In the genomic region with DNA sequence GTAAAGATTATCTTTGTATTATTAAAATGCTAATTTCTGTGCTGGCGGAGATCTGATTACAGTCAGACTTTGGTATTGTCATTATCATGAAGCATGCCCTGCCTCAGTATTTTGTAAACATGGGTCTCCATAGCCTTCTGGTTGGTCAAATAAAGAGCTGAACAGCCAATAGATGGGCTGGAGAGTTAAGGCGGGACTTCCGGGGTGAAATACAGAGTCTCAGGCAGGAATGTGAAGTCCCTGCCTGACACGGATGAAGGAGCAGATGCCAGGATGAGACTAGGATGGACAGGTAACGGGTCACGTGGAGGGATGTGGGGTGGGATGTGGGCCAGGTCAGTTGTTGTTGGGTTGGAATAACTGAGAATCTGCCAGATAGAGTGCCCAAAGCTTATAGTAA, we compare ENCODE assay signal across 8 mouse cellular contexts. TPM values are rescaled to one million over a fixed set of nuclear protein-coding genes. Genes with fewer than 3 reads are reported as not detected.
DNase-seq lines count a peak whose midpoint lies in the region; ATAC-seq and TF ChIP-seq lines count a peak whose summit lies in the region.

TSS of gene Atg4b (plus strand) at position 211 of the 400 bp plus-strand sequence.

- no peak within 1 kb of the TSS for H3K4me3 ChIP-seq in G1E (ENCODE audit: low read depth, low read length)
- no peak within 1 kb of the TSS for H3K4me3 ChIP-seq in forebrain, embryonic 11.5 days (ENCODE audit: low read depth, low read length)
- no peak within 1 kb of the TSS for H3K4me3 ChIP-seq in limb, embryonic 14.5 days (replicated peaks; ENCODE audit: low read length)
- H3K4me3 ChIP-seq in stomach, embryonic 14.5 days (ENCODE audit: low read depth, low read length) = no peak within 1 kb of the TSS

- no peaks in the 10 kb centered on the region for H3K27me3 ChIP-seq in G1E (ENCODE audit: insufficient read depth, low read length)
- H3K27me3 ChIP-seq in forebrain, embryonic 11.5 days (ENCODE audit: control insufficient read depth, insufficient read depth, low read length) = no peaks in the 10 kb centered on the region
- no peaks in the 10 kb centered on the region for H3K27me3 ChIP-seq in limb, embryonic 14.5 days (ENCODE audit: control insufficient read depth, insufficient read depth, low read length)
- H3K27me3 ChIP-seq in stomach, embryonic 14.5 days (ENCODE audit: control insufficient read depth, insufficient read depth, low read length) = no peaks in the 10 kb centered on the region

- no peaks in the 10 kb centered on the region for H3K9me3 ChIP-seq in G1E (replicated peaks)
- H3K9me3 ChIP-seq in forebrain, embryonic 11.5 days (ENCODE audit: control insufficient read depth, low read length) = no peaks in the 10 kb centered on the region
- no peaks in the 10 kb centered on the region for H3K9me3 ChIP-seq in limb, embryonic 14.5 days (ENCODE audit: control insufficient read depth, low read length)
- H3K9me3 ChIP-seq in stomach, embryonic 14.5 days (ENCODE audit: control insufficient read depth, low read depth, low read length) = no peaks in the 10 kb centered on the region

- H3K36me3 ChIP-seq in G1E (replicated peaks) = peaks cover 43% of the 10 kb centered on the region
- peaks cover 2% of the 10 kb centered on the region; the same call in 1 of the 2 replicates for H3K36me3 ChIP-seq in forebrain, embryonic 11.5 days (ENCODE audit: control insufficient read depth, insufficient read depth, low read length)
- peaks cover 28% of the 10 kb centered on the region for H3K36me3 ChIP-seq in limb, embryonic 14.5 days (ENCODE audit: control insufficient read depth, insufficient read depth, low read length)
- peaks cover 18% of the 10 kb centered on the region for H3K36me3 ChIP-seq in stomach, embryonic 14.5 days (ENCODE audit: control insufficient read depth, insufficient read depth, low read length)

- no peak for DNase-seq in frontal cortex, adult 2 months (ENCODE audit: extremely low spot score in 1 of 2, low spot score in 1 of 2)
- no peak for DNase-seq in G1E (ENCODE audit: low spot score)
- no peak for DNase-seq in forebrain, embryonic 11.5 days (ENCODE audit: low spot score)
- DNase-seq in heart, postnatal 4 days = no peak
- DNase-seq in limb, embryonic 14.5 days (ENCODE audit: low spot score) = no peak
- DNase-seq in right cerebral cortex, postnatal 10 days (ENCODE audit: low spot score in 2 of 2) = no peak

- TF ChIP-seq CTCF in G1E (IDR thresholded peaks at IDR 0.05; ENCODE audit: low read depth, low read length) = no peak

- H3K27ac ChIP-seq in forebrain, embryonic 11.5 days (ENCODE audit: low read depth, low read length) = no peak within 1 kb of the TSS
- no peak within 1 kb of the TSS for H3K27ac ChIP-seq in limb, embryonic 14.5 days (replicated peaks; ENCODE audit: low read depth, low read length)
- H3K27ac ChIP-seq in stomach, embryonic 14.5 days (ENCODE audit: low read length) = no peak within 1 kb of the TSS

- H3K4me2 ChIP-seq in forebrain, embryonic 11.5 days (ENCODE audit: low read depth, low read length, severe bottlenecking) = no peak within 1 kb of the TSS
- H3K4me2 ChIP-seq in limb, embryonic 14.5 days (replicated peaks; ENCODE audit: low read depth, low read length, severe bottlenecking) = no peak within 1 kb of the TSS
- H3K4me2 ChIP-seq in stomach, embryonic 14.5 days (replicated peaks; ENCODE audit: low read depth, low read length) = no peak within 1 kb of the TSS

- no peak within 1 kb of the TSS for H3K9ac ChIP-seq in forebrain, embryonic 11.5 days (ENCODE audit: low read length)
- H3K9ac ChIP-seq in limb, embryonic 14.5 days (ENCODE audit: low read depth, low read length, severe bottlenecking) = no peak within 1 kb of the TSS
- H3K9ac ChIP-seq in stomach, embryonic 14.5 days (replicated peaks; ENCODE audit: low read depth, low read length) = no peak within 1 kb of the TSS

- ATAC-seq in frontal cortex, adult (ENCODE audit: low TSS enrichment) = no peak
- ATAC-seq in G1E (ENCODE audit: extremely low read depth, insufficient number of reproducible peaks, low FRiP score, poor library complexity, severe bottlenecking) = no peak
- no peak for ATAC-seq in forebrain, embryonic 11.5 days (replicated peaks; ENCODE audit: low FRiP score)
- ATAC-seq in limb, embryonic 14.5 days (ENCODE audit: low FRiP score, low read depth) = no peak
- no peak for ATAC-seq in stomach, embryonic 14.5 days (ENCODE audit: insufficient number of reproducible peaks, insufficient read depth, low FRiP score, low read depth)

- peaks cover 34% of the 10 kb centered on the region for H3K4me1 ChIP-seq in G1E (ENCODE audit: insufficient read depth, low read depth, low read length)
- peaks cover 4% of the 10 kb centered on the region; the same call in 1 of the 2 replicates for H3K4me1 ChIP-seq in forebrain, embryonic 11.5 days (replicated peaks; ENCODE audit: control insufficient read depth, insufficient read depth, low read length)
- H3K4me1 ChIP-seq in limb, embryonic 14.5 days (ENCODE audit: control insufficient read depth, insufficient read depth, low read length) = peaks cover 16% of the 10 kb centered on the region
- peaks cover 6% of the 10 kb centered on the region; the same call in 1 of the 2 replicates for H3K4me1 ChIP-seq in stomach, embryonic 14.5 days (ENCODE audit: control insufficient read depth, insufficient read depth, low read length)

- WGBS in forebrain, embryonic 11.5 days = 83% methylated on average over 6 of the region's 6 CpGs
- WGBS in limb, embryonic 14.5 days = 87% methylated on average over 6 of the region's 6 CpGs
- WGBS in stomach, embryonic 14.5 days = 85% methylated on average over 6 of the region's 6 CpGs

- no peak for TF ChIP-seq POLR2A in limb, embryonic 14.5 days (IDR thresholded peaks at IDR 0.05; ENCODE audit: borderline replicate concordance, extremely low read depth, insufficient read depth, insufficient read length)

RNA-seq across cellular contexts. Expression of gene Atg4b, which starts in this region (rescaled TPM):
- 49.9 and 50.6 TPM in 2 replicates for polyA plus RNA-seq in frontal cortex, adult 2 months (2012; rRNA removed)
- total RNA-seq in G1E (2014; fragmentation: Nextera tagmentation) = 78.9 and 82.2 TPM in 2 replicates
- 82.0 and 91.0 TPM in 2 replicates for total RNA-seq in G1E (2017)
- 4.4 and 6.9 TPM in 2 replicates for polyA plus RNA-seq in G1E (2012)
- polyA plus RNA-seq in forebrain, embryonic 11.5 days (2014; fragmentation: Nextera tagmentation; extraction: Ambion mirVana) = 89.9 and 93.3 TPM in 2 replicates
- 10 to 100 TPM; 48.0 to 51.4 TPM for total RNA-seq in heart, postnatal 4 days (2021)
- polyA plus RNA-seq in limb, embryonic 14.5 days (2012; rRNA removed) = 59.1 and 77.8 TPM in 2 replicates
- polyA plus RNA-seq in limb, embryonic 14.5 days (2014; fragmentation: Nextera tagmentation; extraction: Ambion mirVana) = 81.8 and 94.0 TPM in 2 replicates
- 91.6 and 100 TPM in 2 replicates for polyA plus RNA-seq in stomach, embryonic 14.5 days (2014; fragmentation: Nextera tagmentation; extraction: Ambion mirVana)
